Mouse (Mus musculus) G1E (cell line): ENCODE measurements around the gene Gm7347.
"Not testable (repeated sequence)": the region's sequence is repeated elsewhere in the genome, so short reads cannot be mapped to it uniquely, and the experiment has no call there.

Source experiments
- CTCF ChIP-seq: IDR thresholded peaks from 2 replicates; pipeline ENCODE4 v1.5.1; 2012; ENCODE audit warnings: low read depth, low read length, inconsistent platforms, mixed read lengths
- GATA2 ChIP-seq: IDR thresholded peaks from 2 replicates; pipeline ENCODE4 v1.6.1; 2012; ENCODE audit warnings: low read depth, low read length, inconsistent platforms, borderline replicate concordance
- POLR2AphosphoS5 ChIP-seq: IDR thresholded peaks from 2 replicates; pipeline ENCODE4 v1.6.1; 2012; ENCODE audit warnings: low read depth, low read length, inconsistent platforms; ENCODE audit not compliant: insufficient replicate concordance
- TAL1 ChIP-seq: conservative IDR thresholded peaks from 2 replicates; pipeline ENCODE4 v1.6.1; 2012; ENCODE audit warnings: low read depth, low read length, inconsistent platforms, mixed read lengths

GRCm38 (mm10) chr5:26007697-26008096 is 50.7 kb downstream of the Gm7347 start:
- TF ChIP-seq CTCF, TAL1, POLR2AphosphoS5, GATA2: not testable (repeated sequence)
